In genomic region chr7:134147561-134147960, GRCm38 (mm10) we compare ENCODE assay signal across 23 mouse cellular contexts.
"Had no signal": no experiment of that assay in that cellular context is flagged by ENCODE, and none has a peak within 500 bp of the region (broad histone marks: within the 10 kb centered on the region; RNA-seq: fewer than 3 reads in every experiment).

No protein-coding gene starts in this region.

- ATAC-seq: liver, embryonic 12.5 days; midbrain, embryonic 13.5 days; midbrain, embryonic 16.5 days had no signal

- H3K9me3 ChIP-seq: limb, embryonic 10.5 days; limb, embryonic 13.5 days; liver, embryonic 12.5 days; liver, embryonic 15.5 days; lung, embryonic 15.5 days; midbrain, embryonic 10.5 days; midbrain, embryonic 13.5 days; neural tube, embryonic 13.5 days; stomach, embryonic 15.5 days had no signal

- DNase-seq: kidney, postnatal 25 days; layer of hippocampus, adult 9-11 months; liver; lung, adult 18-20 months; lung, postnatal 10 days; lung, postnatal 36 days; retina, postnatal 1 day; right cerebral cortex, postnatal 25 days; spleen, adult 18-20 months had no signal

- H3K9ac ChIP-seq: limb, embryonic 13.5 days; liver, embryonic 12.5 days; liver, embryonic 15.5 days; lung, embryonic 15.5 days; midbrain, embryonic 13.5 days; neural tube, embryonic 13.5 days; stomach, embryonic 15.5 days had no signal

- H3K4me1 ChIP-seq: limb, embryonic 10.5 days; liver, embryonic 12.5 days; liver, embryonic 15.5 days; megakaryocyte, embryonic 14.5 days; midbrain, embryonic 10.5 days; midbrain, embryonic 13.5 days; neural tube, embryonic 13.5 days; stomach, embryonic 15.5 days had no signal

- H3K4me2 ChIP-seq: limb, embryonic 13.5 days; liver, embryonic 12.5 days; liver, embryonic 15.5 days; lung, embryonic 15.5 days; midbrain, embryonic 13.5 days; neural tube, embryonic 13.5 days; stomach, embryonic 15.5 days had no signal

- H3K27me3 ChIP-seq: limb, embryonic 13.5 days; liver, embryonic 12.5 days; liver, embryonic 15.5 days; lung, embryonic 15.5 days; megakaryocyte, embryonic 14.5 days; midbrain, embryonic 13.5 days; stomach, embryonic 15.5 days had no signal

- H3K27ac ChIP-seq: kidney, postnatal 0 days; layer of hippocampus, adult 2 months; limb, embryonic 10.5 days; limb, embryonic 13.5 days; liver, embryonic 12.5 days; liver, embryonic 15.5 days; lung, embryonic 15.5 days; midbrain, embryonic 10.5 days; midbrain, embryonic 13.5 days; neural tube, embryonic 13.5 days; stomach, embryonic 15.5 days had no signal

- H3K4me3 ChIP-seq: layer of hippocampus, adult 2 months; limb, embryonic 10.5 days; limb, embryonic 13.5 days; liver, embryonic 12.5 days; liver, embryonic 15.5 days; lung, embryonic 15.5 days; megakaryocyte, embryonic 14.5 days; midbrain, embryonic 10.5 days; midbrain, embryonic 13.5 days; myocyte; neural tube, embryonic 13.5 days; stomach, embryonic 15.5 days had no signal

- H3K36me3 ChIP-seq: limb, embryonic 10.5 days; limb, embryonic 13.5 days; liver, embryonic 12.5 days; liver, embryonic 15.5 days; lung, embryonic 15.5 days; midbrain, embryonic 10.5 days; midbrain, embryonic 13.5 days; neural tube, embryonic 13.5 days; stomach, embryonic 15.5 days had no signal
